Mouse (Mus musculus) cerebellum, adult 11-12 months (tissue): Measurements from ENCODE around the gene Thbs3.

Source experiments
- DNase-seq: peaks from one replicate; pipeline ENCODE4 v3.0.0; 2022

The Thbs3 gene

GRCm38 (mm10) chr3:89259076-89259475 is 44.1 kb downstream of the Thbs3 start, which contains the start of gene Dpm3:
Dpm3 (plus strand) TSS chr3:89259358.
- no peak for DNase-seq

GRCm38 (mm10) chr3:89260211-89260610 is 45.2 kb downstream of the Thbs3 start:
- no peak for DNase-seq

- DNase-seq = no peak
Observed at GRCm38 (mm10) chr3:89262417-89262816, 47.4 kb downstream of the Thbs3 start.

DNA sequence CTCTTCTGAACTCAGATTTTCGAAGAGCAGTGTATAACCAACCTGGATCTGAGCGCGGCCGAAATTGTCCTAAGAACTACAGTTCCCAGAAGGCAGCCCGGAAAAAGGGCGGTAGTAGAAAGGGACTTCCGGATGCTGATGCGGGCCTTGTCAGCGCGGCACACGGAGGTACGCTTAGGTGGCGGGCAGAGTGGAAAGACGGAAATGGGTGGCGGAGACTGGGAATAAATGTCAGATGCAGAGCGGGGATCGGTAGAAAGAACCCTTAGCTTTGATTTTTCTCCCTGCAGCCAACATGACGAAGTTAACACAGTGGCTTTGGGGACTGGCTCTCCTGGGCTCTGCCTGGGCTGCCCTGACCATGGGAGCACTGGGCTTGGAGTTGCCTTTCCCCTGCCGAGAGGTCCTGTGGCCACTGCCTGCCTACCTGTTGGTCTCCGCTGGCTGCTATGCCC is 51.5 kb downstream of the Thbs3 start:
- peak; percentile 79 for DNase-seq

DNA sequence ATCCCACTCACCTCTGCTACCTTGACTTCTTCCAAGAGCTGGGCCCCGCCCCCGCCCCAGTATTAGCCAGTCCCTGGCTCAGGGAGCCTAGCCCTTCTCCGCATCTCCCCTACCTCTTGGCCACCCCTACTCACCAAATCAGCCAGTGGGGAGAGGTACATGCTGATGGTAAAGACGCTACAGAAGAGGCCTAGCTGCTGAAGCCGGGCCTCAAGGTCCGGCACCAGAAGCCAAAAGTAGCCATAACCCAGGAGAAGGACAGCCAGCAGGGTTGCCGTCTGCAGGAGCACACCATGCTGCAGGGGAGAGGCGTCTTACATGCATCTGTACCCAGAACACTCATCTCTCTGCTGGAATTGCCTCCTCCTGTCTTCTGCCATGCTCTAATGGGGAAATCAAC is 53.9 kb downstream of the Thbs3 start:
- DNase-seq = peak; percentile 31

GRCm38 (mm10) chr3:89270051-89270755 is 55.2 kb downstream of the Thbs3 start, which contains the start of gene Slc50a1:
Slc50a1 (minus strand) TSS chr3:89270570.
- DNase-seq = peak; percentile 83

GRCm38 (mm10) chr3:89270891-89271290 is 55.9 kb downstream of the Thbs3 start:
- DNase-seq = peak; percentile 75

DNA sequence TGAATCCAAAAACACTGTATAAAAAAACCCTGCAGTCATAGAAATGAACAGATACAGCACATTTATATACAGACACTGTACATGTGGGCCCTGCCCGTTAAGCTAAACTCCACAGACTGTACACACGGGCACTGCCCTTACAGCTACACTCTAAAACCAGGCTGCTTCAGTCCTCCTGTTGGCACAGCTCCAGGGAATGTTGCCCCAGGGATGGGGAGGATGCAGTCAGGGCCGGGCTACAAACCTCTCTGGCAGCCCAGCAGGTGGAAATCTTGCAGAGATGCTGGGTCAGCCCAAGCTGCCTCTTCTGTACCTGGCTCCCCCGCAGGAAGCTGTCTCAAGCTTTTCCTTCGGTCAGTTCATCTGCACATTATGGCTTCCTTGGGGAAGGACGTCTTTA is 56.8 kb downstream of the Thbs3 start:
- DNase-seq = peak; percentile 66

DNA sequence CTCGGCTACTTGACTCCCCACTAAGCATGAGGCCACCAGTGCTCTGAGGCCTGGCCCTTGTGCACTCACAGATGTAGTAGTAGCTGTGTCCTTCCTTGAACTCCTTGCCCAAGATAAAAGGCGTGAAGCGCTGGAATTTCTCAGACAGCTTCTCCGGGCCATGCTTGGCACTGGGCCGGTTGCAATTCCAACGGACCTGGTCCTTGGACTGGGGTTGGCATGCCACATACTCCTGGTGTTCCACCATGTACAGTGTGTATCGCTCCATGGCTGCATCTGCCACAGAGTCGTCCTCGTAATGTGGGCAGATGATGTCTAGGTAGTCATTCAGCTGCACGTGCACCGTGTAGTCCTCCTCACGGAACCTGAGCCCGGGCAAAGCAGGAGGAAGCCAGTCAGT is 61.1 kb downstream of the Thbs3 start:
- peak; percentile 21 for DNase-seq
